Mouse (Mus musculus): ENCODE results near the gene Smyd3.

The Smyd3 gene

DNA sequence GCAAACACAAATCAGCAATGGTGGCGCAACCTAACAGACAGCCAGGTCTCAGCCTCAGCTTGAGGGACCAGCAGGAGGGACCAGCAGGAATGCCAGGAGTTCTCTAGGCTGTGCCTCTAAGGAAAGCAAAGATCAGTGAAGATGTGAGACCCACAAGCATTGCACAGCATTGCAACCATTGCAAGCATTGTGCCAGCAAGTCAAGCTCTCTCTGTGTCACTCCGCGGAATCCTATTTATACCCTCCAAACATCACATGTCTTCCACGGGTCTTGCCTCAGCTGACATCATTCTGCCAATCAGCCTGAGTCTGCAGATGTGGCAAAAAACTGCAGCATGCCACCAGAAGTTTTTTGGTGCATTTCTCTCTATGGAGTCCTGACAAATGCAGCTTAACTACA, 577.5 kb downstream of the Smyd3 start:
- no peak for DNase-seq (ENCODE audit: low spot score)

GRCm38 (mm10) chr1:178936976-178937375, 580.9 kb downstream of the Smyd3 start:
- DNase-seq (ENCODE audit: low spot score) = no peak

- DNase-seq (ENCODE audit: low spot score) = peak; percentile 62
Measured at GRCm38 (mm10) chr1:178936457-178936856, 581.4 kb downstream of the Smyd3 start.

DNA sequence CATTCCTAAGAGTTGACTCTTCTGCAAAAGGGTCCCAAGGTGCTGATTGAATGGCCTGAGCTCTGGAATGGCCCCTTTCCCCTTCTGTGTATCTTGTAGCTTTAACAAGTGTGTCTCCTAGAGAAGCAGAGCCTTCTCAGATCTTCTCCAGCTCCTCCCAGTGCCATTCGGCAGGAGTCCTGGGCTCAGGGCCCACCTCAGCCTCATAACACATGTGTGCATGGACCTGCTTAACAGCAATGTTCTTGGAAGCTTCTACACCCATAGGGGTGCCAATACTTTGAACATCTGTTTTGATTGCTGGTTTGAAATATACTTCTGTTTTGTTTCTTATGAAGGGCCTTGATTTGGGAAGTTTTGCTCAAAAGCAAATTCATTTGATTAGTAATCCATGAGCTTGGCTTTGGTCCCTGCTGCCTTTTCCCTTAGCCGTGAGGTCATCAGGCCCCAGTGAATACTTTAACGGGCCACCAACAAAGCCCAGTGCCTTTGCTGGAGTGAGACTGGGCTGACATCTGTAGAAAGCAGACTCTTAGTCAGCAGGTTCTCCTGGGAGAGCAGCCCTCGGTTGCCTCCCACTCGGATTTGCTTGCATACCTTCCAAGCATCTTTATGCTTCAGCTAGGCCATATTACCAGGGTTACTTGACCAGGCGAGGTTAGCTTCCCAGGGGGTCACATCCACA, 583.7 kb downstream of the Smyd3 start:
- DNase-seq (ENCODE audit: low spot score) = no peak

GRCm38 (mm10) chr1:178929531-178929930, 588.3 kb downstream of the Smyd3 start:
- no peak for DNase-seq (ENCODE audit: low spot score)

- no peak for DNase-seq (ENCODE audit: low spot score)
Measured at GRCm38 (mm10) chr1:178924492-178925183, 593.2 kb downstream of the Smyd3 start.

GRCm38 (mm10) chr1:178917194-178917902, 600.5 kb downstream of the Smyd3 start:
- no peak for DNase-seq (ENCODE audit: low spot score)

GRCm38 (mm10) chr1:178915056-178915455, 602.8 kb downstream of the Smyd3 start:
- no peak for DNase-seq (ENCODE audit: low spot score)

DNA sequence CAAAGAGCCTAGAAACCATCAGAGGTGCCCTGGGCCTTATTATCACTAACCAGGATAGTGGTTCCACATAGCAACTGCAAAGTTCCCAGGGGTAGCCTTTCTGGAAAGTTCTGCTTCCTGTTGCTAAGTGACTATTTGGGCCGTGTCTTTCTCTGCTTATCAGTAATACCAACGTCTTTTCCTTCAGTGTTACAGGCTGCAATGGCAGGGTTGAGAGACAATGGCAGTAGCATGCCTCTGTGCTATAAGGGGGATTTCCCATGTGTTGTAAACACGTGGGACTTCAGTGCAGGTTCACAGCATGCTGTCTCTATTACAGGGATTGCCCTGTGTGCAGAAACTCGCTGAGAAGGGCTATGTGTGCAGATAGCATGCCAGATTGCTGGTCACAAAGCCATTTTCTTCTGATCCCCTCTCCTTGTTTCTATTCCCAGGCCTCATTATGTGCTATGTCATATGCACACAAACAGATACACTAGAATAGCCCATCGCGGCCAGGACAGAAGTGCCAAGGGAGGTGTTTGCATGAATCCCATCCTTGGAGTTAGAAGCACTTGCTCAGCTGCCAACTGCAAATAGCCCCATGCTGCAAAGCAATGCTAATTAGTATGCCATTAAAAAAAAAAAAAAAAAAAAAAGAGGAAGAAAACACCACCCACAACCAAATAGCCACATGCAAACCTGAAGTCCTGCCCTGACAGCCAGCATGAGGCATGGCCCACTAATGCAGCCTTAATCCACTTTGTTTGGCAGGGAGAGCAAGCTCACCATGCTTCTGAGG, 604.7 kb downstream of the Smyd3 start:
- no peak for DNase-seq (ENCODE audit: low spot score)

GRCm38 (mm10) chr1:178910951-178911350, 606.9 kb downstream of the Smyd3 start:
- no peak for DNase-seq (ENCODE audit: low spot score)

Measured in adipocyte (in vitro differentiated cells).